Mouse (Mus musculus): Measurements from ENCODE around the gene Cst7. TPM values are rescaled to one million over a fixed set of nuclear protein-coding genes. Genes with fewer than 3 reads are reported as not detected.

The Cst7 gene
- polyA plus RNA-seq, 1 experiment = 0.47 TPM

- DNase-seq (ENCODE audit: low read depth) = no peak
These were observed 54.7 kb downstream of the Cst7 start for GRCm38 (mm10) chr2:150624926-150625325.

- no peak for DNase-seq (ENCODE audit: low read depth)
These were observed 56.9 kb downstream of the Cst7 start for GRCm38 (mm10) chr2:150627140-150627539.

Other genes starting within 250 kb of the Cst7 start
- gene Gm10130, start 246.7 kb upstream of the Cst7 start, polyA plus RNA-seq (2012; rRNA removed) = not detected in 2 replicates
- gene 3300002I08Rik, start 207.7 kb upstream of the Cst7 start, polyA plus RNA-seq (2012; rRNA removed) = 2.6 and 2.7 TPM in 2 replicates
- 0.41 and 0.43 TPM in 2 replicates for gene Zfp442, start 118.9 kb upstream of the Cst7 start, polyA plus RNA-seq (2012; rRNA removed)
- not detected in 2 replicates for gene Zfp345, start 85.3 kb upstream of the Cst7 start, polyA plus RNA-seq (2012; rRNA removed)
- 132 and 182 TPM in 2 replicates for gene Apmap, start 38.2 kb downstream of the Cst7 start, polyA plus RNA-seq (2012; rRNA removed)
- gene Acss1, start 98.1 kb downstream of the Cst7 start, polyA plus RNA-seq (2012; rRNA removed) = 33.4 and 42.7 TPM in 2 replicates
- gene Vsx1, start 118.9 kb downstream of the Cst7 start, polyA plus RNA-seq (2012; rRNA removed) = not detected in 2 replicates
- gene Entpd6, start 178.6 kb downstream of the Cst7 start, polyA plus RNA-seq (2012; rRNA removed) = 55.0 and 56.2 TPM in 2 replicates
- gene Pygb, start 216.3 kb downstream of the Cst7 start, polyA plus RNA-seq (2012; rRNA removed) = 110 and 124 TPM in 2 replicates

Data from gonadal fat pad, adult 2 months (tissue).